In genomic region chr4:46745536-46745935, GRCm38 (mm10) we compare ENCODE assay signal across 13 mouse cellular contexts.
"Had no signal": no experiment of that assay in that cellular context is flagged by ENCODE, and none has a peak within 500 bp of the region (broad histone marks: within the 10 kb centered on the region; RNA-seq: fewer than 3 reads in every experiment).

No protein-coding gene starts in this region.

- H3K4me3 ChIP-seq: liver, embryonic 13.5 days; stomach, embryonic 15.5 days had no signal

- H3K4me1 ChIP-seq: stomach, embryonic 15.5 days had no signal

- H3K27ac ChIP-seq: liver, embryonic 13.5 days; stomach, embryonic 15.5 days had no signal

- DNase-seq: kidney, adult 18-20 months; kidney, adult 9 months; kidney, postnatal 14 days; kidney, postnatal 4 days; liver, embryonic 13.5 days; lung, adult 2 months; lung, postnatal 14 days; lung, postnatal 4 days; midbrain, embryonic 14.5 days; right cerebral cortex, postnatal 14 days; spleen, adult 18-20 months; thymus, postnatal 25 days had no signal

- H3K27me3 ChIP-seq: liver, embryonic 13.5 days; stomach, embryonic 15.5 days had no signal
